Mouse (Mus musculus) embryonic fibroblast, embryonic 13.5 days (primary cell): ENCODE measurements around the gene Fkbpl.

ENCODE experiments used
- CTCF ChIP-seq: IDR thresholded peaks from 2 replicates; pipeline ENCODE4 v1.5.1; 2011; ENCODE audit warnings: mild to moderate bottlenecking, control low read depth, low read length, moderate library complexity, borderline replicate concordance; ENCODE audit not compliant: insufficient read depth
- POLR2A ChIP-seq: IDR thresholded peaks from 2 replicates; pipeline ENCODE4 v1.6.1; 2011; ENCODE audit warnings: low read depth, mild to moderate bottlenecking, control low read depth, low read length, moderate library complexity

DNA sequence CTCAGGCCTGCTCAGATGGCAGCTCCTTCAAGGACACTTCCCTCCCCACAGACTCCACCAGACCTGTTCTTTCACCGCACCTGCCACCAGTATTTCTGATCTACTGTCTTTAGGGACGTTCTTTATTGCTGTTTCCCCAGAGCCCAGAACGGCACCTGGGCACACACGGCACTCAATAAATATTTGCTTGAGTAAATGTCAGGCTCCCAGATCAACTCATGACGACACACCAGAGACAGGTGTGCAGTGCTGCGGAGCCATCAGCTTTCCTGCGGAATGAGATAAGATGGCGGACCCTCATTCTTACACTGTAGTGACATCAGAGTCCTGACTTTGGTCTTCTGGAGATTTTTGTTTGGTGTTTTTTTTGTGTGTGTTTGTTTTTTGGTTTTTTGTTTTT, 23.6 kb upstream of the Fkbpl start:
- no peak for TF ChIP-seq CTCF
- TF ChIP-seq POLR2A: no peak
